Mouse (Mus musculus) lung, adult 2 months (tissue): Measurements from ENCODE around the gene Slx. TPM values are rescaled to one million over a fixed set of nuclear protein-coding genes. Genes with fewer than 3 reads are reported as not detected.
"Not testable (repeated sequence)": the region's sequence is repeated elsewhere in the genome, so short reads cannot be mapped to it uniquely, and the experiment has no call there.

ENCODE experiments used
- DNase-seq: peaks from one replicate; pipeline ENCODE4 v3.0.0; 2022
- H3K4me1 ChIP-seq: fragments of 200-500 bp; 2 replicates; pipeline ENCODE4 v1.6.1; 2011; ENCODE audit warnings: low read length; ENCODE audit not compliant: control insufficient read depth, insufficient read depth
- H3K4me3 ChIP-seq: fragments of 200-500 bp; replicated peaks from 2 replicates; pipeline ENCODE3; 2011; ENCODE audit warnings: low read depth, mild to moderate bottlenecking, control low read depth, low read length; ENCODE audit errors: extremely low read depth
- WGBS: fragments of 180-500 bp; shearing (Covaris S2); methylation state at CpG from one replicate; pipeline ENCODE4 v1.1.7; 2018; 5-methylcytosine and 5-hydroxymethylcytosine counted together
- polyA plus RNA-seq: library from polyadenylated mRNA; depleted of rRNA; stranded (reverse); fragments of >200 nt; gene quantifications from 2 replicates; pipeline ENCODE4 v1.2.3, GENCODE M21; 2012; rRNA removed

Slx gene
- polyA plus RNA-seq = not detected in 2 replicates

GRCm38 (mm10) chrX:26545465-26545864 is at the start of gene Slx:
Slx (minus strand) TSS chrX:26545565.
- 65% methylated on average over 3 of the region's 3 CpGs for WGBS
- not testable (repeated sequence) for H3K4me1 ChIP-seq, H3K4me3 ChIP-seq, DNase-seq

Other genes starting within 250 kb of the Slx start
- not detected in 2 replicates for gene Gm2030, start 235.5 kb downstream of the Slx start, polyA plus RNA-seq
- gene Gm14525, start 157.1 kb upstream of the Slx start, polyA plus RNA-seq = not detected in 2 replicates